Mouse (Mus musculus) liver, postnatal 0 days (tissue): Measurements from ENCODE around the gene Ndufaf5. TPM values are rescaled to one million over a fixed set of nuclear protein-coding genes. Genes with fewer than 3 reads are reported as not detected.
A peak's percentile ranks its signal among the peaks of the same experiment; 100 is the strongest.
"Not testable (repeated sequence)": the region's sequence is repeated elsewhere in the genome, so short reads cannot be mapped to it uniquely, and the experiment has no call there.

Experiments
- ATAC-seq: fragments of 200-750 bp; cut with Nextera tagmentation; 2 replicates; pipeline ENCODE4 v1.8.0; 2017; ENCODE audit warnings: mild to moderate bottlenecking, moderate library complexity
- DNase-seq: peaks from one replicate; pipeline ENCODE4 v3.0.0-alpha.2; 2016
- H3K27ac ChIP-seq: fragments of 300-500 bp; sonication (generic); 2 replicates; pipeline ENCODE4 v1.5.1; 2014; ENCODE audit warnings: antibody characterized with exemption, moderate library complexity, mild to moderate bottlenecking, low read depth
- H3K27me3 ChIP-seq: fragments of 300-500 bp; sonication (generic); 2 replicates; pipeline ENCODE4 v1.6.1; 2014; ENCODE audit warnings: low read length, control low read depth, mixed read lengths; ENCODE audit not compliant: insufficient read depth
- H3K36me3 ChIP-seq: fragments of 300-500 bp; sonication (generic); replicated peaks from 2 replicates; pipeline ENCODE4 v1.6.1; 2014; ENCODE audit warnings: mild to moderate bottlenecking, control low read depth, low read length, moderate library complexity, mixed read lengths; ENCODE audit not compliant: insufficient read depth
- H3K4me1 ChIP-seq: fragments of 300-500 bp; sonication (generic); 2 replicates; pipeline ENCODE4 v1.6.1; 2014; ENCODE audit warnings: antibody characterized with exemption, mild to moderate bottlenecking, control low read depth; ENCODE audit not compliant: insufficient read depth
- H3K4me2 ChIP-seq: fragments of 300-500 bp; sonication (generic); 2 replicates; pipeline ENCODE4 v1.6.1; 2014; ENCODE audit warnings: low read depth, mild to moderate bottlenecking, low read length, moderate library complexity, mixed read lengths
- H3K4me3 ChIP-seq: fragments of 300-500 bp; sonication (generic); 2 replicates; pipeline ENCODE4 v1.5.1; 2014; ENCODE audit warnings: low read depth, low read length
- H3K9ac ChIP-seq: fragments of 300-500 bp; sonication (generic); replicated peaks from 2 replicates; pipeline ENCODE4 v1.6.1; 2014; ENCODE audit warnings: mild to moderate bottlenecking, moderate library complexity
- H3K9me3 ChIP-seq: fragments of 300-500 bp; sonication (generic); 2 replicates; pipeline ENCODE4 v1.6.1; 2016; ENCODE audit warnings: mild to moderate bottlenecking, control low read depth, low read length, mixed read lengths
- CTCF ChIP-seq: sonication (generic); IDR thresholded peaks from 2 replicates; pipeline ENCODE4 v1.5.1; 2016; ENCODE audit warnings: antibody characterized with exemption, low read depth
- EP300 ChIP-seq: IDR thresholded peaks from 2 replicates; pipeline ENCODE4 v1.6.1; 2016; ENCODE audit warnings: antibody characterized with exemption, low read depth, mild to moderate bottlenecking
- WGBS: fragments of 180-500 bp; shearing (Covaris S2); extraction: QIAGEN DNeasy Blood & Tissue Kit; methylation state at CpG from one replicate; pipeline ENCODE4 v1.1.7; 2014; ENCODE audit not compliant: insufficient replicate concordance; 5-methylcytosine and 5-hydroxymethylcytosine counted together
- polyA plus RNA-seq: library from polyadenylated mRNA; unstranded; fragments of >200 nt; fragmentation: Nextera tagmentation; extraction: Ambion mirVana; gene quantifications from 2 replicates; pipeline ENCODE4 v1.2.1, GENCODE M21; 2015

Gene Ndufaf5
- polyA plus RNA-seq, result 4.7 and 5.5 TPM in 2 replicates

- H3K27me3 ChIP-seq, result no peaks in the 10 kb centered on the region
- DNase-seq, result peak; percentile 94
- peak; percentile 100 for ATAC-seq
- H3K4me2 ChIP-seq, result peak within 1 kb of the TSS; percentile 99
- H3K27ac ChIP-seq, result peak within 1 kb of the TSS; percentile 67
- TF ChIP-seq CTCF, result no peak
- peak; percentile 44; the same call in 1 of the 2 replicates for TF ChIP-seq EP300
- H3K4me1 ChIP-seq, result peaks cover 13% of the 10 kb centered on the region; the same call in 1 of the 2 replicates
- H3K4me3 ChIP-seq, result peak within 1 kb of the TSS; percentile 79
- peak within 1 kb of the TSS; percentile 83 for H3K9ac ChIP-seq
- H3K9me3 ChIP-seq, result no peaks in the 10 kb centered on the region
- H3K36me3 ChIP-seq, result 0 out of 2 replicates have a peak, but pooled peaks cover 3% of the 10 kb centered on the region
- WGBS, result 1% methylated on average over 43 of the region's 43 CpGs
These were observed at the start of gene Ndufaf5, which contains the start of gene Esf1 for GRCm38 (mm10) chr2:140170127-140170802. Gene Ndufaf5, plus strand, starts transcription at chr2:140170649. Gene Esf1, minus strand, starts transcription at chr2:140170564.

GRCm38 (mm10) chr2:140125516-140125915 is 44.9 kb upstream of the Ndufaf5 start:
- TF ChIP-seq CTCF, result peak; percentile 36
- TF ChIP-seq EP300, result no peak
- DNase-seq, result no peak
- peaks cover 46% of the 10 kb centered on the region for H3K36me3 ChIP-seq
- no peaks in the 10 kb centered on the region for H3K27me3 ChIP-seq
- no peaks in the 10 kb centered on the region for H3K9me3 ChIP-seq
- no peak overlapping the region for H3K27ac ChIP-seq
- H3K4me3 ChIP-seq, result no peak overlapping the region
- WGBS, result 90% methylated on average over 2 of the region's 2 CpGs
- H3K4me2 ChIP-seq, result no peak overlapping the region
- no peak overlapping the region for H3K9ac ChIP-seq
- no peak for ATAC-seq
- H3K4me1 ChIP-seq, result no peaks in the 10 kb centered on the region

DNA sequence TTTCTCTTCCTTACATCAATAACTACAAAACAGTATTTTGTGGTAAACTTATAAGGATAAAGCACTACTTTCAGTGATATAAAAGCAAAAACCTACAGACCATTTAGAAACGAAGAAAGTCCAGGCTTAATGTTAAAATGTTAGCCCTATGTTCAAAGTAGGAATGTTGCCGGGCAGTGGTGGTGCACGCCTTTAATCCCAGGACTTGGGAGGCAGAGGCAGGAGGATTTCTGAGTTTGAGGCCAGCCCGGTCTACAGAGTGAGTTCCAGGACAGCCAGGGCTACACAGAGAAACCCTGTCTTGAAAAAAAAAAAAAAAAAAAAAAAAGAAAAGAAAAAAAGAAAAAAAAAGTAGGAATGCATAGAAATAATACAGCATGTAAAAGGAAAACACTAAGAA is 18.7 kb upstream of the Ndufaf5 start, which contains the start of gene Gm17374:
Gene Gm17374 (plus strand): TSS at position 301 of the 400 bp plus-strand sequence.
- H3K27me3 ChIP-seq, H3K4me3 ChIP-seq, H3K9ac ChIP-seq, H3K4me2 ChIP-seq, ATAC-seq, H3K4me1 ChIP-seq, H3K9me3 ChIP-seq, H3K27ac ChIP-seq, DNase-seq: not testable (repeated sequence)
- WGBS, result 81% methylated on average over 4 of the region's 4 CpGs
- peaks cover 29% of the 10 kb centered on the region for H3K36me3 ChIP-seq

GRCm38 (mm10) chr2:140159186-140159730 is 11.2 kb upstream of the Ndufaf5 start:
- Histone ChIP-seq H3K4me3 (no peak overlapping the region), H3K9ac (no peak overlapping the region), H3K4me2 (no peak overlapping the region), H3K9me3 (no peaks in the 10 kb centered on the region), H3K36me3 (peaks cover 28% of the 10 kb centered on the region), H3K27me3 (no peaks in the 10 kb centered on the region), H3K27ac (no peak overlapping the region), H3K4me1 (0 out of 2 replicates have a peak, but pooled peaks cover 3% of the 10 kb centered on the region)
- no peak for ATAC-seq
- TF ChIP-seq EP300 (no peak), CTCF (peak; percentile 56)
- DNase-seq, result no peak
- 76% methylated on average over 3 of the region's 3 CpGs for WGBS

DNA sequence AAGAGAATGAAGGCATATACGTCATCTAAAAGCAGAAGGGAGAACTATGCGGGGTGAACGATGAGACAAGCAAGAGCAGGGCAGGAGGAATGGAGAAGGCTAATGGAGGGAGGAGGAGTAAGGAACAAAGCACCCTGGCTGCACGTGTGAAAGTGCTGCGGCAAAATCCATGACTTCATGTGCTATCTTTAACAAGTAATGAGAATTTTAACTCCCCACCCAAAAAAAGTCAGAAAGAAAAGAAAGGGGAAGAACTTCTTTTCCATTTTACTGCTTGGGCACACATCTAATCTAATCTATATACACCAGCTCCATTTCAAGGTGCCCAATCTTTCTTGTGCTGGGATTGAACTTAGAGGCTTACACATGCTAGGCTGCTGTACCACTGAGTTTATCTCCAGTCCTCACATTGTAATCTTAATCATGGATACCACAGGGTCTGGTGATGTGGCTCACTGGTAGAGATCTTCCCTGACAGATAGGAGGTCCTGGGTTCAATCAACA is 7.0 kb upstream of the Ndufaf5 start:
- Histone ChIP-seq H3K27ac (no peak overlapping the region), H3K36me3 (peaks cover 19% of the 10 kb centered on the region), H3K9me3 (no peaks in the 10 kb centered on the region), H3K9ac (no peak overlapping the region), H3K4me3 (no peak overlapping the region), H3K4me1 (0 out of 2 replicates have a peak, but pooled peaks cover 3% of the 10 kb centered on the region), H3K4me2 (peak overlapping the region; percentile 1; the same call in 1 of the 2 replicates), H3K27me3 (no peaks in the 10 kb centered on the region)
- DNase-seq, result no peak
- no peak for TF ChIP-seq CTCF
- peak; percentile 96 for TF ChIP-seq EP300
- 66% methylated on average over 5 of the region's 5 CpGs for WGBS
- ATAC-seq, result peak; percentile 93

GRCm38 (mm10) chr2:140169057-140169456 is 1.4 kb upstream of the Ndufaf5 start:
- TF ChIP-seq CTCF, result no peak
- TF ChIP-seq EP300, result no peak
- H3K27me3 ChIP-seq, result no peaks in the 10 kb centered on the region
- no peak overlapping the region; the same call in 1 of the 2 replicates for H3K4me2 ChIP-seq
- peaks cover 13% of the 10 kb centered on the region; the same call in 1 of the 2 replicates for H3K4me1 ChIP-seq
- no peak overlapping the region for H3K9ac ChIP-seq
- no peak overlapping the region for H3K27ac ChIP-seq
- no peak for DNase-seq
- WGBS, result 53% methylated on average over 1 of the region's 1 CpGs
- H3K9me3 ChIP-seq, result no peaks in the 10 kb centered on the region
- no peak overlapping the region for H3K4me3 ChIP-seq
- peaks cover 10% of the 10 kb centered on the region for H3K36me3 ChIP-seq
- ATAC-seq, result no peak
